Mouse (Mus musculus) neural tube, embryonic 15.5 days (tissue): ENCODE data around the gene Uqcc1. TPM values are rescaled to one million over a fixed set of nuclear protein-coding genes. Genes with fewer than 3 reads are reported as not detected.

Source experiments
- ATAC-seq: fragments of 200-750 bp; cut with Nextera tagmentation; 2 replicates; pipeline ENCODE4 v1.8.0; 2017; ENCODE audit warnings: mild to moderate bottlenecking, moderate TSS enrichment, moderate library complexity; ENCODE audit not compliant: low FRiP score
- H3K27ac ChIP-seq: fragments of 300-500 bp; sonication (generic); replicated peaks from 2 replicates; pipeline ENCODE4 v1.5.1; 2015; ENCODE audit warnings: mild to moderate bottlenecking, inconsistent platforms
- H3K27me3 ChIP-seq: fragments of 300-500 bp; sonication (generic); replicated peaks from 2 replicates; pipeline ENCODE4 v1.6.1; 2015; ENCODE audit warnings: inconsistent platforms
- H3K36me3 ChIP-seq: fragments of 300-500 bp; sonication (generic); 2 replicates; pipeline ENCODE4 v1.6.1; 2015; ENCODE audit warnings: inconsistent platforms
- H3K4me1 ChIP-seq: fragments of 300-500 bp; sonication (generic); 2 replicates; pipeline ENCODE4 v1.6.1; 2015; ENCODE audit warnings: inconsistent platforms
- H3K4me2 ChIP-seq: fragments of 300-500 bp; sonication (generic); 2 replicates; pipeline ENCODE4 v1.6.1; 2015; ENCODE audit warnings: inconsistent platforms, mild to moderate bottlenecking, moderate library complexity
- H3K4me3 ChIP-seq: fragments of 300-500 bp; sonication (generic); replicated peaks from 2 replicates; pipeline ENCODE4 v1.5.1; 2015; ENCODE audit warnings: mild to moderate bottlenecking, inconsistent platforms
- H3K9ac ChIP-seq: fragments of 300-500 bp; sonication (generic); replicated peaks from 2 replicates; pipeline ENCODE4 v1.6.1; 2015; ENCODE audit warnings: mild to moderate bottlenecking, inconsistent platforms
- H3K9me3 ChIP-seq: fragments of 300-500 bp; sonication (generic); replicated peaks from 2 replicates; pipeline ENCODE4 v1.6.1; 2016; ENCODE audit warnings: inconsistent platforms
- WGBS: fragments of 180-500 bp; shearing (Covaris S2); methylation state at CpG from one replicate; pipeline ENCODE4 v1.1.7; 2015; ENCODE audit warnings: mixed read lengths; 5-methylcytosine and 5-hydroxymethylcytosine counted together
- polyA plus RNA-seq: library from polyadenylated mRNA; unstranded; fragments of >200 nt; fragmentation: Nextera tagmentation; extraction: Ambion mirVana; gene quantifications from 2 replicates; pipeline ENCODE4 v1.2.1, GENCODE M21; 2015

Gene Uqcc1
- 70.9 and 73.5 TPM in 2 replicates for polyA plus RNA-seq

GRCm38 (mm10) chr2:155929531-155930442 is at the start of gene Uqcc1:
TSS of gene Uqcc1 (minus strand) at chr2:155930310.
- Histone ChIP-seq H3K4me3 (peak within 1 kb of the TSS; percentile 66), H3K4me2 (peak within 1 kb of the TSS; percentile 83), H3K9me3 (no peaks in the 10 kb centered on the region), H3K4me1 (peaks cover 25% of the 10 kb centered on the region), H3K27me3 (no peaks in the 10 kb centered on the region), H3K36me3 (no peaks in the 10 kb centered on the region), H3K9ac (peak within 1 kb of the TSS; percentile 52), H3K27ac (peak within 1 kb of the TSS; percentile 90)
- peak; percentile 97 for ATAC-seq
- under 1% methylated on average over 38 of the region's 38 CpGs for WGBS

GRCm38 (mm10) chr2:155979328-155979991 is 49.4 kb upstream of the Uqcc1 start:
- Histone ChIP-seq H3K27me3 (no peaks in the 10 kb centered on the region), H3K4me2 (no peak overlapping the region), H3K4me3 (no peak overlapping the region), H3K9me3 (no peaks in the 10 kb centered on the region), H3K9ac (no peak overlapping the region), H3K4me1 (no peaks in the 10 kb centered on the region), H3K36me3 (peaks cover 85% of the 10 kb centered on the region), H3K27ac (no peak overlapping the region)
- no peak for ATAC-seq
- 85% methylated on average over 5 of the region's 5 CpGs for WGBS

GRCm38 (mm10) chr2:155974087-155974731 is 44.1 kb upstream of the Uqcc1 start:
- Histone ChIP-seq H3K9me3 (no peaks in the 10 kb centered on the region), H3K4me2 (no peak overlapping the region), H3K27me3 (no peaks in the 10 kb centered on the region), H3K36me3 (peaks cover 84% of the 10 kb centered on the region), H3K4me3 (no peak overlapping the region), H3K4me1 (no peaks in the 10 kb centered on the region), H3K27ac (no peak overlapping the region), H3K9ac (no peak overlapping the region)
- no peak for ATAC-seq
- 77% methylated on average over 14 of the region's 14 CpGs for WGBS

GRCm38 (mm10) chr2:155973348-155973747 is 43.2 kb upstream of the Uqcc1 start:
- 84% methylated on average over 6 of the region's 6 CpGs for WGBS
- peaks cover 87% of the 10 kb centered on the region for H3K36me3 ChIP-seq

GRCm38 (mm10) chr2:155962991-155963390 is 32.9 kb upstream of the Uqcc1 start:
- no peak overlapping the region for H3K27ac ChIP-seq
- H3K36me3 ChIP-seq: peaks cover 49% of the 10 kb centered on the region

More at GRCm38 (mm10) chr2:155973348-155973747, 43.2 kb upstream of the Uqcc1 start:
- no peak overlapping the region for H3K27ac ChIP-seq
- no peak overlapping the region for H3K9ac ChIP-seq
- no peaks in the 10 kb centered on the region for H3K4me1 ChIP-seq
- no peak overlapping the region for H3K4me2 ChIP-seq
- H3K9me3 ChIP-seq: no peaks in the 10 kb centered on the region
- ATAC-seq: no peak
- no peak overlapping the region for H3K4me3 ChIP-seq
- no peaks in the 10 kb centered on the region for H3K27me3 ChIP-seq

GRCm38 (mm10) chr2:155961862-155962261 is 31.8 kb upstream of the Uqcc1 start:
- no peak overlapping the region for H3K9ac ChIP-seq
- no peak for ATAC-seq
- no peak overlapping the region for H3K4me3 ChIP-seq
- WGBS: 56% methylated on average over 10 of the region's 10 CpGs
- no peak overlapping the region for H3K4me2 ChIP-seq
- no peaks in the 10 kb centered on the region for H3K27me3 ChIP-seq
- H3K9me3 ChIP-seq: no peaks in the 10 kb centered on the region
- peaks cover 14% of the 10 kb centered on the region for H3K4me1 ChIP-seq
- no peak overlapping the region for H3K27ac ChIP-seq
- peaks cover 38% of the 10 kb centered on the region for H3K36me3 ChIP-seq

More at GRCm38 (mm10) chr2:155962991-155963390, 32.9 kb upstream of the Uqcc1 start:
- Histone ChIP-seq H3K4me2 (no peak overlapping the region), H3K4me1 (peaks cover 4% of the 10 kb centered on the region; the same call in 1 of the 2 replicates), H3K27me3 (no peaks in the 10 kb centered on the region), H3K9me3 (no peaks in the 10 kb centered on the region), H3K9ac (no peak overlapping the region), H3K4me3 (no peak overlapping the region)
- ATAC-seq: no peak; the same call in 1 of the 2 replicates
- WGBS: 43% methylated on average over 1 of the region's 1 CpGs

GRCm38 (mm10) chr2:155959981-155960380 is 29.9 kb upstream of the Uqcc1 start:
- Histone ChIP-seq H3K27me3 (no peaks in the 10 kb centered on the region), H3K9ac (no peak overlapping the region), H3K27ac (no peak overlapping the region), H3K9me3 (no peaks in the 10 kb centered on the region), H3K36me3 (peaks cover 21% of the 10 kb centered on the region), H3K4me1 (peaks cover 14% of the 10 kb centered on the region), H3K4me2 (no peak overlapping the region), H3K4me3 (no peak overlapping the region)
- no peak for ATAC-seq
- 94% methylated on average over 5 of the region's 5 CpGs for WGBS

- Histone ChIP-seq H3K27me3 (0 out of 2 replicates have a peak, but pooled peaks cover 4% of the 10 kb centered on the region), H3K9me3 (no peaks in the 10 kb centered on the region), H3K4me3 (peak within 1 kb of the TSS; percentile 95), H3K27ac (peak within 1 kb of the TSS; percentile 96), H3K4me1 (peaks cover 14% of the 10 kb centered on the region), H3K4me2 (peak within 1 kb of the TSS; percentile 58), H3K36me3 (no peaks in the 10 kb centered on the region), H3K9ac (peak within 1 kb of the TSS; percentile 96)
- WGBS: under 1% methylated on average over 58 of the region's 59 CpGs
- peak; percentile 97 for ATAC-seq
Measured at GRCm38 (mm10) chr2:155956134-155957059, 26.3 kb upstream of the Uqcc1 start, which contains the start of gene Cep250. TSS of gene Cep250 (plus strand) at chr2:155956458.

GRCm38 (mm10) chr2:155952006-155952405 is 21.9 kb upstream of the Uqcc1 start:
- H3K9me3 ChIP-seq: no peaks in the 10 kb centered on the region
- ATAC-seq: no peak
- no peak overlapping the region for H3K4me2 ChIP-seq
- H3K9ac ChIP-seq: no peak overlapping the region
- no peak overlapping the region for H3K4me3 ChIP-seq
- no peaks in the 10 kb centered on the region for H3K36me3 ChIP-seq
- H3K27me3 ChIP-seq: 0 out of 2 replicates have a peak, but pooled peaks cover 4% of the 10 kb centered on the region
- peaks cover 11% of the 10 kb centered on the region for H3K4me1 ChIP-seq
- no peak overlapping the region for H3K27ac ChIP-seq

GRCm38 (mm10) chr2:155949362-155949761 is 19.3 kb upstream of the Uqcc1 start:
- Histone ChIP-seq H3K36me3 (no peaks in the 10 kb centered on the region), H3K9me3 (no peaks in the 10 kb centered on the region), H3K27ac (no peak overlapping the region; the same call in 1 of the 2 replicates), H3K9ac (no peak overlapping the region; the same call in 1 of the 2 replicates), H3K4me1 (peaks cover 22% of the 10 kb centered on the region), H3K4me2 (no peak overlapping the region), H3K4me3 (no peak overlapping the region), H3K27me3 (no peaks in the 10 kb centered on the region)
- 6% methylated on average over 6 of the region's 6 CpGs for WGBS
- ATAC-seq: no peak
